Mouse (Mus musculus) bone marrow, adult 2 months (tissue): ENCODE results near the gene Mex3d. TPM values are rescaled to one million over a fixed set of nuclear protein-coding genes. Genes with fewer than 3 reads are reported as not detected.

ENCODE experiments used
- H3K27ac ChIP-seq: fragments of 200-500 bp; 2 replicates; pipeline ENCODE4 v1.5.1; 2012; ENCODE audit warnings: low read depth, mild to moderate bottlenecking, control low read depth, inconsistent platforms, low read length; ENCODE audit not compliant: control insufficient read depth, poor library complexity, insufficient read depth
- H3K4me1 ChIP-seq: fragments of 200-500 bp; 2 replicates; pipeline ENCODE4 v1.6.1; 2011; ENCODE audit warnings: low read length; ENCODE audit not compliant: control insufficient read depth, insufficient read depth
- H3K4me3 ChIP-seq: fragments of 200-500 bp; replicated peaks from 2 replicates; pipeline ENCODE3; 2011; ENCODE audit warnings: mild to moderate bottlenecking, low read depth, low read length, control low read depth; ENCODE audit not compliant: control insufficient read depth
- CTCF ChIP-seq: fragments of 200-500 bp; IDR thresholded peaks from 2 replicates; pipeline ENCODE4 v1.5.1; 2011; ENCODE audit warnings: low read length, control low read depth; ENCODE audit not compliant: control insufficient read depth, insufficient read depth
- POLR2A ChIP-seq: fragments of 200-500 bp; IDR thresholded peaks from 2 replicates; pipeline ENCODE4 v1.6.1; 2011; ENCODE audit warnings: low read depth, mild to moderate bottlenecking, control low read depth, low read length, borderline replicate concordance; ENCODE audit not compliant: control insufficient read depth
- WGBS: fragments of 180-500 bp; shearing (Covaris S2); methylation state at CpG from one replicate; pipeline ENCODE4 v1.1.7; 2018; 5-methylcytosine and 5-hydroxymethylcytosine counted together
- polyA plus RNA-seq: library from polyadenylated mRNA; stranded (reverse); fragments of >200 nt; gene quantifications from 2 replicates; pipeline ENCODE4 v1.2.4, GENCODE M21; 2011; ENCODE audit warnings: low replicate concordance; ENCODE audit not compliant: missing spikeins, insufficient read depth, insufficient read length

Gene Mex3d
- polyA plus RNA-seq, 1 experiment = 1.7 TPM

DNA sequence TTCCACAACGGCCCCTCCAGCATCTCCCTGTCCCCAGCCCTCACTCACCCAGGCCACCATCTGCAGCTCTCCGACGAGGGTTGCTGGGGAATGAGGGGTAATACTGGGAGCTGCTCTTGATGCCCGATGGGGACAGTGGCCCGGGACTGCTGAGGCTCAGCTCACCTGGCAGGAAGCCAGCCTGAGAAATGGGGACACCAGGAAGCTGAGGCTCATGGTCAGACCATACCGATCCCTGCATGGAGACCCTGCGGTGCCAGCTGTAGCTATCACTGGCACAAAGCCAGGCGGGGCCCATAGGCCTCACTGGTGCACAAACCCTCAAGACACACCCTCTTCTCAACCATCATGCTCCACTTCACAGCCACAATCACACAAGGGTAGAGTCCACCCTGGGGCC is 32.0 kb upstream of the Mex3d start:
- no peak overlapping the region for H3K4me3 ChIP-seq
- H3K4me1 ChIP-seq = peaks cover 3% of the 10 kb centered on the region; the same call in 1 of the 2 replicates
- no peak overlapping the region for H3K27ac ChIP-seq
- TF ChIP-seq CTCF = no peak
- TF ChIP-seq POLR2A = no peak
- WGBS = 74% methylated on average over 8 of the region's 8 CpGs

GRCm38 (mm10) chr10:80418311-80418710 is 30.9 kb upstream of the Mex3d start:
- H3K27ac ChIP-seq = no peak overlapping the region
- 53% methylated on average over 3 of the region's 3 CpGs for WGBS
- peaks cover 2% of the 10 kb centered on the region; the same call in 1 of the 2 replicates for H3K4me1 ChIP-seq

DNA sequence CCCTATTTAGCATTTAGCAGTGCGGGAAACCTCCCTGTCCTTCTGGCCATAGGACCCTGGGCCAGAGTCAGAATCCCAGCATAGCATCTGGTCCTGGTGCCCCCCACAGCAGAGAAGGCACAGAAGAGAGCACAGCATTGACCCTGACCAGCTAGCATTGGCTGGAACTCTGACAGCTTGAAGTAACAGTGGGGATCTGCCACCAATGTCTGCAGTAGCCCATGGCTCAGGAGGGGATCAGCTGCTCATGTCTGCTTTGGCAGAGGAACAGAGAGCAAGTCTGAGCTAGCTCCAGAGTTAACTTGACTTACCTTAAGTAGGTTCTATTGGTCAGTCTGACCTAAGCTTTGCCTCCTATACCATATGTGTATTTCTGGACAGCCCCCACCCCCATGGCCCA is 30.4 kb upstream of the Mex3d start:
- no peak overlapping the region for H3K27ac ChIP-seq

More at GRCm38 (mm10) chr10:80418311-80418710, 30.9 kb upstream of the Mex3d start:
- H3K4me3 ChIP-seq = no peak overlapping the region
- no peak for TF ChIP-seq CTCF
- TF ChIP-seq POLR2A = no peak

DNA sequence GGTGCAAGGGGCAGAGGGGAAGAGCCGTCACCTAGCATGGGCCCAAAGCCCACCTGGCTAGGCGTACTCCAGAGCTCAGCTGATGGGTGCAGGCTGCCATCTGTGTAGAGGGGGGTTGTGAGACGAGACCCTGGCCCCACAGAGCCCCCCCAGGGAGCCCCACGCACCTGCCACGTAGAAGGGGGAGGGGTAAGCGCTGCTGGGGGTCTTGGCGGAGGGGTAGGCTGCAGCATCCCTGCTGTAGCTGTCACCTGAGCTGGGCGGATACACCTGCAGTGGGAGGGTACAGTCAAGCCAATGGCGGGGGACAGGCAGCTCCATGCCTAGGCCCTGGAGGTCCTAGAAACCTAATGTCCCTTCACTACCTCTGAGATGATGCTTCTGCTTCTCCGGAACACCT is 29.9 kb upstream of the Mex3d start:
- no peak for TF ChIP-seq POLR2A
- no peak for TF ChIP-seq CTCF
- 97% methylated on average over 10 of the region's 10 CpGs for WGBS
- Histone ChIP-seq H3K27ac (no peak overlapping the region), H3K4me3 (no peak overlapping the region), H3K4me1 (no peaks in the 10 kb centered on the region)

More for the DNA sequence above, 30.4 kb upstream of the Mex3d start:
- WGBS = 100% methylated on average over 1 of the region's 1 CpGs
- TF ChIP-seq POLR2A (no peak), CTCF (no peak)
- Histone ChIP-seq H3K4me3 (no peak overlapping the region), H3K4me1 (no peaks in the 10 kb centered on the region)

DNA sequence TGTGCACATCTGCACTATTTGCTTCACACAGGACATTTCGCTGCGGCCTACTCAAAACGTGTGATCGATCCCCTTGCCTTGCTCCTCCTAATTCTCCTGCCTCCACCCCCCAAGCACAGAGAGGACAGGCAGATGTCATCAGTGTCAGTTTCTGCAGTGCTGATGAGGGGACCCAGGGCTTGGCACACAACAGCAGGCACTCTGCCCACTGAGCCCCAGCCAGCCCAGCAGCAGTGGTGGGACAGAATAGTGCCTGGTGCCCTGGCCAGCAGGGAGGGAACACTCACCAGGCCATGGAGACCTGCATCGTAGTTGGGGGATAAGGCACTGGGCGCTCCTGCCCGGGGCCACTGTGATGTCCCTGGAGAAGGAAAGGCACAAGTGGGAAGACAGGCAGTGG is 28.1 kb upstream of the Mex3d start:
- Histone ChIP-seq H3K4me3 (no peak overlapping the region), H3K4me1 (peaks cover 2% of the 10 kb centered on the region; the same call in 1 of the 2 replicates), H3K27ac (no peak overlapping the region)
- TF ChIP-seq CTCF = no peak
- TF ChIP-seq POLR2A = no peak
- WGBS = 98% methylated on average over 7 of the region's 7 CpGs

DNA sequence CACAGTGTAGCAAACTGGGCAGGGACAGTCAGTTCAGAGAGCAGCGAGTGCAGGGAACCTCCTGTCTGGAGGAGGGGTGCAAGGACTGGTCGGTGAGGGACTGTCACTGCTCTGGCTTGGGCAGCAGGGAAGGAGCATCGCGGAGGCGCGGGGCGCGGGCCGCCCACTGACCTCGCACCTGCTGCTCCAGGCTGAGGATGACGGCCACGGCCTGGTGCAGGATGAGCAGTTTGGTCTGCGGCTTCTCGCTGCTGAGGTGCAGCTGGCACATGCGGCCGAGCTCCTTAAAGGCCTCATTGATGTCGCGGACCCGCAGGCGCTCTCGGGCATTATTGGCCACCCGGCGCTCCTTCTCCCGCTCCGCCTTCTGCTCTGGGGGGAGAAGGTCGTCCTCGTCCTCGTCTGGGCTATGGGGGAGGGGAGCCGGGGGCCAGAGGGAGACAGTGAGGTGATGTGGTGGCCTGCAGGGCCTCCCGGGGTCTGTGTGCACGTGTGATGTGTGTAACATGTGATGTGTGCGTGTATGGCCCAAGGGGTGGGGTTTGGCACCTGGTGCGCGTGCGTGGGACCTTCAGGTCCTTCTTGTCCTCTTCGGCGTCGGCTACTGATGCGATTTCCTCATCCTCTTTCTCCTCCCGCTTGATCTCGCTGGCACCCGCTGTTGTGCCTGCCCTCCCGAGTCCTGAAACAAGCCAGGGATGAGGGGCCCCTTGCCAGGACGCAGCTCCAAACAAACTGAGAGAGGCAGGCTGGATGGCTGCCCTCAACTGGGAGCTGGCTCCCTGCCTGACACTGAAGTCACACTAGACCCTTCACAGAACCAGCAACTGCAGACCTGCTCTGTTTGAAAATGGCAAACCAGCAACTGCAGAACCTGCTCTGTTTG is 25.4 kb upstream of the Mex3d start:
- Histone ChIP-seq H3K27ac (no peak overlapping the region), H3K4me1 (peaks cover 2% of the 10 kb centered on the region; the same call in 1 of the 2 replicates), H3K4me3 (no peak overlapping the region)
- 94% methylated on average over 44 of the region's 44 CpGs for WGBS
- TF ChIP-seq CTCF = no peak
- TF ChIP-seq POLR2A = peak; percentile 20; the same call in 1 of the 2 replicates

DNA sequence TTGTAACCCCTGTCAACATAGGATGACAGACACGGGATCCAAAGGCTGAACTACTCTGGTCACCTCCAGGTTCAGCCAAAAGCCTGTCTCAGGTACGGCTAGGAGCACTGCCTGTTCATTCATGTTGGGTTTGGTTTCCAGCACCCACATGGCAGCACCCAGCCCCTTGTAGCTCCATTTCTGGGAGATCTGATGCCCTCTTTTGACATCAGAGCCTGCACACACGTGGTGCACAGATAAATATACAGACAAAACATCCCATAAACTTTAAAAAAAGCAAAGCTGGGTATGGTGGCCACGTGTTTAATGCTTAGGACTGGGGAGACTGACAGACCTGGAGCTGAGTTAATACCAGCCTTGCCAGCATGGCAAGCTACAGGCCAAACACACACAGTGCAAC is 20.5 kb upstream of the Mex3d start:
- no peak for TF ChIP-seq POLR2A
- no peak for TF ChIP-seq CTCF
- Histone ChIP-seq H3K27ac (no peak overlapping the region; the same call in 1 of the 2 replicates), H3K4me3 (no peak overlapping the region), H3K4me1 (peaks cover 7% of the 10 kb centered on the region; the same call in 1 of the 2 replicates)
- WGBS = 23% methylated on average over 4 of the region's 4 CpGs

GRCm38 (mm10) chr10:80406684-80407501 is 19.4 kb upstream of the Mex3d start, which contains the start of gene Uqcr11:
Gene Uqcr11 (minus strand): TSS chr10:80406830.
- TF ChIP-seq POLR2A = peak; percentile 56; the same call in 1 of the 2 replicates
- TF ChIP-seq CTCF = no peak
- Histone ChIP-seq H3K4me3 (peak within 1 kb of the TSS; percentile 76), H3K4me1 (peaks cover 5% of the 10 kb centered on the region; the same call in 1 of the 2 replicates), H3K27ac (peak within 1 kb of the TSS; percentile 76)
- under 1% methylated on average over 27 of the region's 27 CpGs for WGBS
